10 mouse cellular contexts compared by ENCODE assay signal in the genomic region with DNA sequence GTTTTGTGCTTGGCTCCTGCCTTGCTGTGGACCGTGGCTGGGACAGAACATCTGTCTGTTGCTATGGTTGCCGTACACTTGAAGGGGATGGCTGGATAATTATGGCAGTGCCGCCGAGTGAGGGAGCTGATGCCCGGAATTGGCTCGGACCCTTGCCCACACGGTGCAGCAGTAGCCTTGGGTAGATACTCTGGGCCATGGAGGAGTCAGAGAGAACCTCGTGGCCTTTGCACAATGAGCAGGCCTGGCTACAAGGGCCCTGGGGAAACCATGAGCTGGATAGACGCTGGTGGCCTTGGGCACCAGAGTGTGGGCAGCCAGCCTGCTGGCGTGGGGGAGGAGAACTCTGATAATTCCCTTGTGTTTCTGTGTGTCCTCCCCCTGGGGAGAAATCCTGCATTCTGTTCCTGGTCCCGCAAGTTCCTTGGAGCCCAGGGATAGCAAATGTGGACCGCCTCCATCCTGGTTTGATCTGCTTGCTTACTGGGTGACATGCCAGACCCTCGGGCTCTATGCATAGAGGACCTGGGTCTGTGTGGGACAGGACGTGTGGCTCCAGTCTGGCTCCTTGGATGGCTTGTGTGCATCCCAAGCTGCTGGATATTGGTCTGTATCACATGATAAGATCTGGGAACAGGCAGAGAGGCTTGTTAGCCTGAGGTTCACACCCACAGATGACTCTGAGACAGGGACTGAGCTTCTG. TPM values are rescaled to one million over a fixed set of nuclear protein-coding genes. Genes with fewer than 3 reads are reported as not detected.
DNase-seq lines count a peak whose midpoint lies in the region; ATAC-seq and TF ChIP-seq lines count a peak whose summit lies in the region.
"Had no signal": no experiment of that assay in that cellular context is flagged by ENCODE, and none has a peak within 500 bp of the region (broad histone marks: within the 10 kb centered on the region; RNA-seq: fewer than 3 reads in every experiment).

No protein-coding gene starts in this region.

- H3K27me3 ChIP-seq in hindbrain, postnatal 0 days (ENCODE audit: insufficient read depth, low read length), result no peaks in the 10 kb centered on the region
- H3K27me3 ChIP-seq: liver, embryonic 15.5 days had no signal

- no peak overlapping the region for H3K4me3 ChIP-seq in hindbrain, postnatal 0 days (ENCODE audit: low read length)
- H3K4me3 ChIP-seq: liver, embryonic 15.5 days had no signal

- intact Hi-C loops in gastrocnemius, postnatal 36 days (cut with DNase I), result no loop called here

- TF ChIP-seq CTCF in hindbrain, postnatal 0 days (IDR thresholded peaks at IDR 0.05; ENCODE audit: low read depth), result no peak

- no peaks in the 10 kb centered on the region for H3K36me3 ChIP-seq in hindbrain, postnatal 0 days (ENCODE audit: insufficient read depth, low read length)
- H3K36me3 ChIP-seq: liver, embryonic 15.5 days had no signal

- H3K4me2 ChIP-seq in hindbrain, postnatal 0 days (ENCODE audit: low read depth, low read length), result no peak overlapping the region

- 15% methylated on average over 14 of the region's 14 CpGs for WGBS in hindbrain, postnatal 0 days

- H3K9me3 ChIP-seq in hindbrain, postnatal 0 days (ENCODE audit: low read length), result no peaks in the 10 kb centered on the region
- H3K9me3 ChIP-seq: liver, embryonic 15.5 days had no signal

- peak; percentile 78 for ATAC-seq in hindbrain, postnatal 0 days

- H3K27ac ChIP-seq in hindbrain, postnatal 0 days, result peak overlapping the region; percentile 54

- no peak overlapping the region; the same call in 1 of the 2 replicates for H3K9ac ChIP-seq in hindbrain, postnatal 0 days (replicated peaks; ENCODE audit: low read length)
- H3K9ac ChIP-seq: liver, embryonic 15.5 days had no signal

- DNase-seq in embryo, embryonic 10.5 days (ENCODE audit: low spot score), result peak; percentile 45
- no peak for DNase-seq in embryo, embryonic 11 days
- DNase-seq in ovary, postnatal 36 days (ENCODE audit: low spot score), result peak; percentile 74
- DNase-seq in ovary, postnatal 14 days (ENCODE audit: low spot score), result no peak
- DNase-seq in hindbrain, postnatal 0 days (ENCODE audit: low spot score), result peak; percentile 68
- DNase-seq in urinary bladder, adult 2 months (ENCODE audit: low spot score), result no peak
- no peak for DNase-seq in gastrocnemius, postnatal 36 days
- DNase-seq in thymus, postnatal 4 days, result no peak
- DNase-seq: kidney, adult 11 months had no signal

- peaks cover 17% of the 10 kb centered on the region for H3K4me1 ChIP-seq in hindbrain, postnatal 0 days (ENCODE audit: insufficient read depth, low read length)

RNA-seq across cellular contexts. Expression of a gene that starts 18.6 kb away (rescaled TPM):
- 68.3 and 80.8 TPM in 2 replicates for total RNA-seq in hindbrain, postnatal 0 days (2014; rRNA removed)
- 23.7 and 24.2 TPM in 2 replicates for polyA plus RNA-seq in hindbrain, postnatal 0 days (2015; fragmentation: Nextera tagmentation; extraction: Ambion mirVana)
- polyA plus RNA-seq in urinary bladder, adult 2 months (2012; rRNA removed), result 11.7 and 15.8 TPM in 2 replicates
- 1 to 10 TPM in 1 of 2 experiments, under 1 TPM in 1; 0.94 to 1.0 TPM for total RNA-seq in gastrocnemius, postnatal 36 days (2021)

RNA-seq across cellular contexts. Expression of a gene that starts 55.8 kb away (rescaled TPM):
- not detected in 2 replicates for total RNA-seq in hindbrain, postnatal 0 days (2014; rRNA removed)
- not detected in 2 replicates for polyA plus RNA-seq in hindbrain, postnatal 0 days (2015; fragmentation: Nextera tagmentation; extraction: Ambion mirVana)
- not detected in 2 replicates for polyA plus RNA-seq in urinary bladder, adult 2 months (2012; rRNA removed)
- not detected for total RNA-seq in gastrocnemius, postnatal 36 days (2021)
- polyA plus RNA-seq: liver, embryonic 15.5 days had no signal

Comparison
In these comparisons a context has a peak if more than half of its experiments do, and no peak if none do; other contexts are left out.
1. DNase-seq: peak in embryo, embryonic 10.5 days (single experiment), ovary, postnatal 36 days (single experiment) and hindbrain, postnatal 0 days (single experiment); none in embryo, embryonic 11 days (single experiment), ovary, postnatal 14 days (single experiment), urinary bladder, adult 2 months (single experiment), gastrocnemius, postnatal 36 days (0 of 2) and thymus, postnatal 4 days (single experiment).
2. RNA of a gene that starts 18.6 kb away (total RNA-seq): 68.3 to 80.8 TPM in hindbrain, postnatal 0 days; 0.94 to 1.0 TPM in gastrocnemius, postnatal 36 days; every median in the first group is over 10 times any median in the second.